Mouse (Mus musculus) MEL (cell line): ENCODE measurements around the gene Opa3.

Source experiments
- CTCF ChIP-seq, 3 experiments: IDR thresholded peaks in 2 of 3; conservative IDR thresholded peaks in 1 of 3; 2 replicates each; pipeline ENCODE4 v1.5.1; 2011 to 2012; ENCODE audit warnings: low read length in 3 of 3, low read depth in 2 of 3, mild to moderate bottlenecking in 2 of 3, improper control_type of control experiment in 1 of 3, inconsistent platforms in 1 of 3, mixed read lengths in 1 of 3, moderate library complexity in 1 of 3; ENCODE audit not compliant: control insufficient read depth in 1 of 3, insufficient read depth in 1 of 3, poor library complexity in 1 of 3, severe bottlenecking in 1 of 3
- EP300 ChIP-seq, 2 experiments: IDR thresholded peaks; 2 replicates each; pipeline ENCODE4 v1.6.1; 2011; ENCODE audit warnings: improper control_type of control experiment in 2 of 2, low read length in 2 of 2, low read depth in 1 of 2, mild to moderate bottlenecking in 1 of 2
- GATA1 ChIP-seq: IDR thresholded peaks from 2 replicates; pipeline ENCODE4 v1.6.1; 2011; ENCODE audit warnings: low read depth, low read length, improper control_type of control experiment
- HCFC1 ChIP-seq: IDR thresholded peaks from 2 replicates; pipeline ENCODE4 v1.6.1; 2012; ENCODE audit warnings: low read depth, mild to moderate bottlenecking, inconsistent platforms, low read length, improper control_type of control experiment, moderate library complexity
- MAX ChIP-seq: IDR thresholded peaks from 2 replicates; pipeline ENCODE4 v1.6.1; 2011; ENCODE audit warnings: low read length, improper control_type of control experiment
- MAZ ChIP-seq: IDR thresholded peaks from 2 replicates; pipeline ENCODE4 v1.6.1; 2012; ENCODE audit warnings: low read depth, mild to moderate bottlenecking, inconsistent platforms, low read length, improper control_type of control experiment
- POLR2A ChIP-seq, 2 experiments: IDR thresholded peaks; 2 replicates each; pipeline ENCODE4 v1.6.1; 2011 to 2012; ENCODE audit warnings: low read length in 2 of 2, mild to moderate bottlenecking in 2 of 2, control low read depth in 1 of 2, improper control_type of control experiment in 1 of 2, low read depth in 1 of 2, moderate library complexity in 1 of 2; ENCODE audit not compliant: control insufficient read depth in 1 of 2, insufficient read depth in 1 of 2, poor library complexity in 1 of 2
- POLR2AphosphoS2 ChIP-seq: IDR thresholded peaks from 2 replicates; pipeline ENCODE4 v1.6.1; 2011; ENCODE audit warnings: low read length, improper control_type of control experiment
- SIN3A ChIP-seq: IDR thresholded peaks from 2 replicates; pipeline ENCODE4 v1.6.1; 2012; ENCODE audit warnings: low read length, improper control_type of control experiment, inconsistent platforms
- TAL1 ChIP-seq: IDR thresholded peaks from 2 replicates; pipeline ENCODE4 v1.6.1; 2012; ENCODE audit warnings: mild to moderate bottlenecking, inconsistent platforms, low read length, moderate library complexity, mixed read lengths
- TBP ChIP-seq: IDR thresholded peaks from 2 replicates; pipeline ENCODE4 v1.8.0; 2011; ENCODE audit warnings: low read depth, low read length, improper control_type of control experiment
- TCF12 ChIP-seq: IDR thresholded peaks from 2 replicates; pipeline ENCODE4 v1.6.1; 2014; ENCODE audit warnings: low read depth, mild to moderate bottlenecking, inconsistent platforms, low read length, improper control_type of control experiment, moderate library complexity
- USF1 ChIP-seq: IDR thresholded peaks from 2 replicates; pipeline ENCODE4 v1.6.1; 2014; ENCODE audit warnings: low read depth, mild to moderate bottlenecking, inconsistent platforms, low read length, improper control_type of control experiment, moderate library complexity

DNA sequence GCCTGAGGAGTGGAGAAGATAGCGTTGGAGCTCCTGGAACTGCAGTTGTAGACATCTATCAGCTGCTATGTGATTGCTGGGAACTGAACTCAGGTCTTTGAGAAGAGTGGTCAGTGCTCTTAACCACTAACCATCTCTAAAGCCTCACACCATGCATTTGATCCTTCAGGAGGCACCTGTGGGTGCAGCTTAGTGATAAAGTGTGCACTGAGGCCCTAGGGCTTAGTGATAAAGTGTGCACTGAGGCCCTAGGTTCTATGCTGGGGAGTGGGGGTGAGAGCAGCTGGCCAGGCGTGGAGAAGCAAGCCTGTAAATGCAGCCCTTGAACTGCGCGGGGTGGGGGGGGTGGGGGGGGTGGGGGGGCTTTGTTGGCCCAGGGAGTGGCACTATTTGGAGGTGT is 11.9 kb downstream of the Opa3 start:
- TF ChIP-seq EP300 (IDR thresholded peaks at IDR 0.05; ENCODE audit: low read depth in 1 of 2, low read length in 2 of 2) (peak in 1 of 2 experiments; percentile 45; a peak in 2 of 4 replicates), MAX (no peak), POLR2A (IDR thresholded peaks at IDR 0.05; ENCODE audit: control insufficient read depth in 1 of 2, insufficient read depth in 1 of 2, low read depth in 1 of 2, low read length in 2 of 2, poor library complexity in 1 of 2) (no peak), CTCF (IDR thresholded peaks at IDR 0.05 in 2 of 3, conservative IDR thresholded peaks at IDR 0.05 in 1 of 3; ENCODE audit: control insufficient read depth in 1 of 3, insufficient read depth in 1 of 3, low read depth in 2 of 3, low read length in 3 of 3, poor library complexity in 1 of 3, severe bottlenecking in 1 of 3) (no peak), TCF12 (peak; percentile 69; the same call in 1 of the 2 replicates), TAL1 (peak; percentile 22; the same call in 1 of the 2 replicates), TBP (no peak), POLR2AphosphoS2 (no peak), MAZ (no peak), GATA1 (no peak), USF1 (no peak), HCFC1 (no peak), SIN3A (no peak)
